Mouse (Mus musculus): ENCODE measurements around the gene Cct8. TPM values are rescaled to one million over a fixed set of nuclear protein-coding genes. Genes with fewer than 3 reads are reported as not detected.
"Not testable (repeated sequence)": the region's sequence is repeated elsewhere in the genome, so short reads cannot be mapped to it uniquely, and the experiment has no call there.

The Cct8 gene
- polyA plus RNA-seq, 1 experiment from 2014 or later, result 691 TPM

DNA sequence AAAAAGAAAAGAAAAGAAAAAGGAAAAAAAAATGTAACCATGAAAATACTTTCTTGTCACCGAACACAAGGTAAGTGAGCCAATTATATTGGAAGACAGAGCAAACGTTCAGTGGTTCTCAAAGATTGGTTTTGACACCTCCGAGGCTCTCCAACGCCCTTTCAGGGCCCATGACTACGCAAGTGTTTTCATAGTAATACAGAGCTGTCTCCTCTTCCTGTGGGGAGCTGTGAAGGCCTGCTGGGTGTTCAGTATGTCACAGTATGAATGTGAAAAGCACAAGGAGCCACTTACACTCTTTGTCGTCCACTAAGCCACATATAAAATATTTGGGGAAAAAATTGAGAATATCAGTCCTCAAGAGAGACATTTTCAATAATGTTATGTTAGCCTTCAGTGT lies 1.5 kb upstream of the Cct8 start:
- WGBS, result 91% methylated on average over 6 of the region's 6 CpGs
- Histone ChIP-seq H3K4me3 (ENCODE audit: low read depth, low read length) (no peak overlapping the region), H3K9ac (ENCODE audit: low read length) (no peak overlapping the region), H3K27ac (replicated peaks; ENCODE audit: low read depth, low read length) (no peak overlapping the region), H3K27me3 (ENCODE audit: control insufficient read depth, insufficient read depth, low read length) (no peaks in the 10 kb centered on the region), H3K4me1 (ENCODE audit: control insufficient read depth, insufficient read depth, low read length) (peaks cover 7% of the 10 kb centered on the region; the same call in 1 of the 2 replicates), H3K9me3 (ENCODE audit: control insufficient read depth, low read length) (no peaks in the 10 kb centered on the region), H3K36me3 (ENCODE audit: control insufficient read depth, insufficient read depth, low read length) (peaks cover 3% of the 10 kb centered on the region; the same call in 1 of the 2 replicates), H3K4me2 (ENCODE audit: low read depth, severe bottlenecking) (no peak overlapping the region)
- no peak for ATAC-seq (ENCODE audit: insufficient number of reproducible peaks, low FRiP score, low TSS enrichment, low read depth)
- DNase-seq (ENCODE audit: low spot score), result no peak

DNA sequence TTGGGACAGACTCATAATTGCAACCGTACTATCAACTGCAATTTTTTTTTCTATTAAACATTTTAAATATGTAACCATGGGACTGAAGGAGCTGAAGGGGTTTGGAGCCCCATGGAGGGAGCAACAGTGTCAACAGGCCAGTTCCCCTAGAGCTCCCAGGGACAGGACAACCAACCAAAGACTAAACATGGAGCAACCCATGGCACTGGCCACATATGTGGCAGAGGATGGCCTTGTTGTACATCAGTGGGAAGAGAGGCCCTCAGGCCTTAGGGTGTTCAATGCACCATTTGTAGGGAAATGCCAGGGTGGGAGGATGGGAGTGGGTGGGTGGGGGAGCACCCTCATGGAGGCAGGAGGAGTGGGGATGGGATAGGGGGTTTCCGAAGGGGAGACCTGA lies 1.1 kb upstream of the Cct8 start:
- no peak for ATAC-seq (ENCODE audit: insufficient number of reproducible peaks, low FRiP score, low TSS enrichment, low read depth)
- H3K27me3 ChIP-seq (ENCODE audit: control insufficient read depth, insufficient read depth, low read length), result no peaks in the 10 kb centered on the region
- DNase-seq (ENCODE audit: low spot score), result no peak
- H3K27ac ChIP-seq (replicated peaks; ENCODE audit: low read depth, low read length), result no peak overlapping the region
- no peaks in the 10 kb centered on the region for H3K9me3 ChIP-seq (ENCODE audit: control insufficient read depth, low read length)
- H3K4me3 ChIP-seq (ENCODE audit: low read depth, low read length), result no peak overlapping the region
- H3K36me3 ChIP-seq (ENCODE audit: control insufficient read depth, insufficient read depth, low read length), result peaks cover 3% of the 10 kb centered on the region; the same call in 1 of the 2 replicates
- peak overlapping the region; percentile 15; the same call in 1 of the 2 replicates for H3K4me2 ChIP-seq (ENCODE audit: low read depth, severe bottlenecking)
- 93% methylated on average over 2 of the region's 2 CpGs for WGBS
- H3K9ac ChIP-seq (ENCODE audit: low read length), result no peak overlapping the region
- H3K4me1 ChIP-seq (ENCODE audit: control insufficient read depth, insufficient read depth, low read length), result peaks cover 7% of the 10 kb centered on the region; the same call in 1 of the 2 replicates

DNA sequence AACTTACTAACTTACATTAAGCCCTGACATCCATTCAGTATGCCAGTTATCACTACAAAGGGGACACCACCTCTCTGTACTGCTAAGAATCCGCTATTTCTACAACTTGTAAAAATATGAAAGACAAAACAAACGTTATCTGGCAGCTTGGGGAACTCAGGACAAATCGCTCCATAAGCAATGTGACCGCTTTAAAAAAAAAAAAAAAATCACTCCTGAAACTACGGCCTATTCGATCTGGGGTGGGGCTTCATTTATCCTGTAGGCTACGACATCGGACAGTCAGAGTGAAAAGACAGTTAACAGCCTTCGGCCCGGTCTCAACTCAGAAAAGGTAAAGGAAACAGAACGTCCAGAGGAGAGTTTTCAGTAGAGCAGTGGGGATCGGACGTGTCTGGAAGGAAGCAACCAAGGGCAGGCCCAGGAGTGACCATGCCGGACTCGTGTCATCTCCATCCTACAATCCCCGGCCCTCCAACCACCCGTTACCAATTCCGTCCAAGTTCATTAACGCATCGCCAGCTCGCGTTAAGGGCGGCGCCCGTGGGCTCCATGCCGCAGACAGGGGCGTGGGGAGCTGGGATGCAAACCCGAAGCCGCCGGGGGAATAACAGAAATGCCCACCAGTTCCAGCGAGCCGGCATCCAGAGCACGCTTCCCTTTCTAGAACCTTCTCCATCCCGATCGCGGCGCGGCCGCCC lies 568 bp downstream of the Cct8 start:
- peaks cover 6% of the 10 kb centered on the region for H3K36me3 ChIP-seq (ENCODE audit: control insufficient read depth, insufficient read depth, low read length)
- WGBS, result under 1% methylated on average over 39 of the region's 39 CpGs
- peak overlapping the region; percentile 64 for H3K27ac ChIP-seq (replicated peaks; ENCODE audit: low read depth, low read length)
- H3K4me2 ChIP-seq (ENCODE audit: low read depth, severe bottlenecking), result peak overlapping the region; percentile 54
- H3K4me1 ChIP-seq (ENCODE audit: control insufficient read depth, insufficient read depth, low read length), result peaks cover 7% of the 10 kb centered on the region; the same call in 1 of the 2 replicates
- no peaks in the 10 kb centered on the region for H3K9me3 ChIP-seq (ENCODE audit: control insufficient read depth, low read length)
- no peaks in the 10 kb centered on the region for H3K27me3 ChIP-seq (ENCODE audit: control insufficient read depth, insufficient read depth, low read length)
- H3K4me3 ChIP-seq (ENCODE audit: low read depth, low read length), result peak overlapping the region; percentile 86
- ATAC-seq (ENCODE audit: insufficient number of reproducible peaks, low FRiP score, low TSS enrichment, low read depth), result peak; percentile 15; the same call in 1 of the 2 replicates
- H3K9ac ChIP-seq (ENCODE audit: low read length), result peak overlapping the region; percentile 96
- DNase-seq (ENCODE audit: low spot score), result no peak

DNA sequence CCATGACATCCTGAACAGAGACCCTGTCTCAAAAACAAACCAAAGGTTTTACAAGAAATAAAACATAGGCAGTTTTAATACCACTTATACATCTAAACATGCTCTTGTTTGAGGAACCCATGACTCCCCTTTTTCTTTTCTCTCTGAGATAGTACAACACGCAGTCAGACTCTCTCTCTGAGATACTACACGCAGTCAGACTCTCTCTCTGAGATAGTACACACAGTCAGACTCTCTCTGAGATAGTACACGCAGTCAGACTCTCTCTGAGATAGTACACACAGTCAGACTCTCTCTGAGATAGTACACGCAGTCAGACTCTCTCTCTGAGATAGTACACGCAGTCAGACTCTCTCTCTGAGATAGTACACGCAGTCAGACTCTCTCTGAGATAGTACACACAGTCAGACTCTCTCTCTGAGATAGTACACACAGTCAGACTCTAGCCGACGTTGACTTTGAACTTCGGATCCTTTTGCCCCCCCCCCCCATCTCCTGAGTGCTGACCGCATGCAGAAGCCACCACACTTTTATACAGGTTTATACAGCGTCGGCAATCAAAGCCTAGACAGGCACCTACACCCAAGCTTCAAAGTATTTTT lies 3.4 kb downstream of the Cct8 start:
- not testable (repeated sequence) for H3K4me3 ChIP-seq (ENCODE audit: low read depth, low read length); ATAC-seq (ENCODE audit: insufficient number of reproducible peaks, low FRiP score, low TSS enrichment, low read depth); H3K4me1 ChIP-seq (ENCODE audit: control insufficient read depth, insufficient read depth, low read length); H3K9me3 ChIP-seq (ENCODE audit: control insufficient read depth, low read length); H3K4me2 ChIP-seq (ENCODE audit: low read depth, severe bottlenecking); H3K27me3 ChIP-seq (ENCODE audit: control insufficient read depth, insufficient read depth, low read length); H3K27ac ChIP-seq (replicated peaks; ENCODE audit: low read depth, low read length); H3K9ac ChIP-seq (ENCODE audit: low read length); DNase-seq (ENCODE audit: low spot score)
- peaks cover 13% of the 10 kb centered on the region for H3K36me3 ChIP-seq (ENCODE audit: control insufficient read depth, insufficient read depth, low read length)
- WGBS, result 93% methylated on average over 12 of the region's 12 CpGs

DNA sequence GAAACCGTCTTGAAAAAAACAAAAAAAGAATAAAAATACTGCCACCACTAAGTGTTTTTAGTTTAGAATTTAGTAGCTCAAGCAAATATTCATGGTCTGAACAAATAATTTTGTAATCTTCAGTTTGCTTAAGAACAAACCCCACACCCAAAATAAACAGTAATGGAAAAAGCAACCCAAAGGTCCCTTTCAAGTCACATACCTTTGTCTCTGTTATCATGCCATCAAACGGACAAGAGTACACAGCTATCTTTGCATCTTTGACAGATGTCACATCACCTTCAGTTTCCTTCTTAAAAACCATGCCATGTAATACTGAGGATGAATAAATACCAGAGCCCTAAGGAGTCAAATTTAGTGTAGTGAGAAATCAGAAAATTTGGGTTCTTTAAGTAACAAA lies 7.1 kb downstream of the Cct8 start:
- no peak overlapping the region for H3K9ac ChIP-seq (ENCODE audit: low read length)
- H3K27me3 ChIP-seq (ENCODE audit: control insufficient read depth, insufficient read depth, low read length), result no peaks in the 10 kb centered on the region
- peaks cover 22% of the 10 kb centered on the region for H3K36me3 ChIP-seq (ENCODE audit: control insufficient read depth, insufficient read depth, low read length)
- 86% methylated on average over 2 of the region's 2 CpGs for WGBS
- DNase-seq (ENCODE audit: low spot score) (no peak), ATAC-seq (ENCODE audit: insufficient number of reproducible peaks, low FRiP score, low TSS enrichment, low read depth) (no peak)
- H3K4me3 ChIP-seq (ENCODE audit: low read depth, low read length), result no peak overlapping the region
- no peaks in the 10 kb centered on the region for H3K4me1 ChIP-seq (ENCODE audit: control insufficient read depth, insufficient read depth, low read length)
- no peak overlapping the region for H3K27ac ChIP-seq (replicated peaks; ENCODE audit: low read depth, low read length)
- H3K9me3 ChIP-seq (ENCODE audit: control insufficient read depth, low read length), result no peaks in the 10 kb centered on the region
- no peak overlapping the region for H3K4me2 ChIP-seq (ENCODE audit: low read depth, severe bottlenecking)

GRCm38 (mm10) chr16:87486739-87487138 lies 8.9 kb downstream of the Cct8 start:
- peaks cover 22% of the 10 kb centered on the region for H3K36me3 ChIP-seq (ENCODE audit: control insufficient read depth, insufficient read depth, low read length)
- H3K27me3 ChIP-seq (ENCODE audit: control insufficient read depth, insufficient read depth, low read length), result no peaks in the 10 kb centered on the region
- no peaks in the 10 kb centered on the region for H3K9me3 ChIP-seq (ENCODE audit: control insufficient read depth, low read length)
- ATAC-seq (ENCODE audit: insufficient number of reproducible peaks, low FRiP score, low TSS enrichment, low read depth) (no peak), DNase-seq (ENCODE audit: low spot score) (no peak)
- H3K27ac ChIP-seq (replicated peaks; ENCODE audit: low read depth, low read length), result no peak overlapping the region
- no peak overlapping the region for H3K4me2 ChIP-seq (ENCODE audit: low read depth, severe bottlenecking)
- no peak overlapping the region for H3K9ac ChIP-seq (ENCODE audit: low read length)
- H3K4me3 ChIP-seq (ENCODE audit: low read depth, low read length), result no peak overlapping the region
- WGBS, result 97% methylated on average over 5 of the region's 5 CpGs
- H3K4me1 ChIP-seq (ENCODE audit: control insufficient read depth, insufficient read depth, low read length), result no peaks in the 10 kb centered on the region

- 79% methylated on average over 5 of the region's 5 CpGs for WGBS
- Histone ChIP-seq H3K4me2 (ENCODE audit: low read depth, severe bottlenecking) (no peak overlapping the region), H3K9me3 (ENCODE audit: control insufficient read depth, low read length) (no peaks in the 10 kb centered on the region), H3K4me3 (ENCODE audit: low read depth, low read length) (no peak overlapping the region), H3K9ac (ENCODE audit: low read length) (no peak overlapping the region), H3K36me3 (ENCODE audit: control insufficient read depth, insufficient read depth, low read length) (peaks cover 18% of the 10 kb centered on the region), H3K4me1 (ENCODE audit: control insufficient read depth, insufficient read depth, low read length) (no peaks in the 10 kb centered on the region), H3K27ac (replicated peaks; ENCODE audit: low read depth, low read length) (no peak overlapping the region), H3K27me3 (ENCODE audit: control insufficient read depth, insufficient read depth, low read length) (no peaks in the 10 kb centered on the region)
- DNase-seq (ENCODE audit: low spot score) (no peak), ATAC-seq (ENCODE audit: insufficient number of reproducible peaks, low FRiP score, low TSS enrichment, low read depth) (no peak)
Observed at GRCm38 (mm10) chr16:87484367-87484766, 11.3 kb downstream of the Cct8 start.

GRCm38 (mm10) chr16:87470579-87470978 lies 25.1 kb downstream of the Cct8 start:
- no peaks in the 10 kb centered on the region for H3K4me1 ChIP-seq (ENCODE audit: control insufficient read depth, insufficient read depth, low read length)
- no peaks in the 10 kb centered on the region for H3K9me3 ChIP-seq (ENCODE audit: control insufficient read depth, low read length)
- H3K36me3 ChIP-seq (ENCODE audit: control insufficient read depth, insufficient read depth, low read length), result peaks cover 19% of the 10 kb centered on the region; the same call in 1 of the 2 replicates
- H3K4me2 ChIP-seq (ENCODE audit: low read depth, severe bottlenecking), result no peak overlapping the region
- ATAC-seq (ENCODE audit: insufficient number of reproducible peaks, low FRiP score, low TSS enrichment, low read depth) (no peak), DNase-seq (ENCODE audit: low spot score) (no peak)
- no peak overlapping the region for H3K4me3 ChIP-seq (ENCODE audit: low read depth, low read length)
- no peak overlapping the region for H3K27ac ChIP-seq (replicated peaks; ENCODE audit: low read depth, low read length)
- no peaks in the 10 kb centered on the region for H3K27me3 ChIP-seq (ENCODE audit: control insufficient read depth, insufficient read depth, low read length)
- WGBS, result 94% methylated on average over 4 of the region's 4 CpGs
- no peak overlapping the region for H3K9ac ChIP-seq (ENCODE audit: low read length)
